Mouse (Mus musculus): ENCODE measurements around the gene Slc35f6.

Gene Slc35f6

GRCm38 (mm10) chr5:30621844-30622176 is 25.9 kb upstream of the Slc35f6 start:
- DNase-seq = no peak

GRCm38 (mm10) chr5:30622177-30622840 is 25.4 kb upstream of the Slc35f6 start:
- peak; percentile 41 for DNase-seq

GRCm38 (mm10) chr5:30622841-30623185 is 24.9 kb upstream of the Slc35f6 start:
- no peak for DNase-seq

GRCm38 (mm10) chr5:30623380-30623779 is 24.4 kb upstream of the Slc35f6 start:
- no peak for DNase-seq

- no peak for DNase-seq
These were observed 23.4 kb upstream of the Slc35f6 start for GRCm38 (mm10) chr5:30624311-30624710.

GRCm38 (mm10) chr5:30624908-30625307 is 22.8 kb upstream of the Slc35f6 start:
- DNase-seq = peak; percentile 34

GRCm38 (mm10) chr5:30625379-30625778 is 22.4 kb upstream of the Slc35f6 start:
- no peak for DNase-seq

- no peak for DNase-seq
These were observed 21.2 kb upstream of the Slc35f6 start for GRCm38 (mm10) chr5:30626331-30627105.

GRCm38 (mm10) chr5:30628511-30628910 is 19.2 kb upstream of the Slc35f6 start:
- no peak for DNase-seq

- no peak for DNase-seq
These were observed 17.3 kb upstream of the Slc35f6 start for GRCm38 (mm10) chr5:30630401-30630800.

- DNase-seq = no peak
These were observed 15.6 kb upstream of the Slc35f6 start for GRCm38 (mm10) chr5:30632134-30632533.

GRCm38 (mm10) chr5:30636994-30637393 is 10.7 kb upstream of the Slc35f6 start:
- no peak for DNase-seq

- peak; percentile 92 for DNase-seq
These were observed 9.7 kb upstream of the Slc35f6 start for GRCm38 (mm10) chr5:30638041-30638440.

GRCm38 (mm10) chr5:30643477-30644179 is 4.1 kb upstream of the Slc35f6 start:
- DNase-seq = peak; percentile 21

GRCm38 (mm10) chr5:30646036-30646435 is 1.7 kb upstream of the Slc35f6 start:
- DNase-seq = peak; percentile 34

GRCm38 (mm10) chr5:30647396-30647795 is 337 bp upstream of the Slc35f6 start:
- no peak for DNase-seq

- DNase-seq = peak; percentile 24
These were observed 1.8 kb downstream of the Slc35f6 start for GRCm38 (mm10) chr5:30649558-30649957.

GRCm38 (mm10) chr5:30650756-30651155 is 3.0 kb downstream of the Slc35f6 start:
- peak; percentile 58 for DNase-seq

GRCm38 (mm10) chr5:30651554-30651953 is 3.8 kb downstream of the Slc35f6 start:
- peak; percentile 28 for DNase-seq

- peak; percentile 38 for DNase-seq
These were observed 5.5 kb downstream of the Slc35f6 start for GRCm38 (mm10) chr5:30653246-30653645.

- DNase-seq = no peak
These were observed 7.3 kb downstream of the Slc35f6 start for GRCm38 (mm10) chr5:30655042-30655441.

GRCm38 (mm10) chr5:30655526-30656195 is 7.9 kb downstream of the Slc35f6 start:
- DNase-seq = no peak

- no peak for DNase-seq
These were observed 11.3 kb downstream of the Slc35f6 start for GRCm38 (mm10) chr5:30659042-30659441.

All from lung, postnatal 36 days (tissue).